Mouse (Mus musculus) thymus, postnatal 14 days (tissue): ENCODE results near the gene Ube2e3.

Source experiments
- DNase-seq: peaks from one replicate; pipeline ENCODE4 v3.0.0; 2021

The Ube2e3 gene

GRCm38 (mm10) chr2:78867726-78868510 lies at the start of gene Ube2e3:
Ube2e3 (plus strand) TSS chr2:78868124.
- no peak for DNase-seq

- no peak for DNase-seq
These were observed 38.0 kb upstream of the Ube2e3 start for GRCm38 (mm10) chr2:78829887-78830286.

GRCm38 (mm10) chr2:78841494-78842224 lies 26.3 kb upstream of the Ube2e3 start:
- no peak for DNase-seq

GRCm38 (mm10) chr2:78844365-78844764 lies 23.6 kb upstream of the Ube2e3 start:
- no peak for DNase-seq

GRCm38 (mm10) chr2:78845274-78845673 lies 22.6 kb upstream of the Ube2e3 start:
- DNase-seq = no peak

- no peak for DNase-seq
These were observed 22.2 kb upstream of the Ube2e3 start for GRCm38 (mm10) chr2:78845717-78846116.

- DNase-seq = no peak
These were observed 13.6 kb upstream of the Ube2e3 start for GRCm38 (mm10) chr2:78854315-78854714.

- no peak for DNase-seq
These were observed 9.3 kb upstream of the Ube2e3 start for GRCm38 (mm10) chr2:78858628-78859027.

- no peak for DNase-seq
These were observed 8.4 kb upstream of the Ube2e3 start for GRCm38 (mm10) chr2:78859266-78860087.

GRCm38 (mm10) chr2:78860088-78860372 lies 7.9 kb upstream of the Ube2e3 start:
- DNase-seq = no peak

GRCm38 (mm10) chr2:78864116-78864515 lies 3.8 kb upstream of the Ube2e3 start:
- no peak for DNase-seq

GRCm38 (mm10) chr2:78864866-78865265 lies 3.1 kb upstream of the Ube2e3 start:
- no peak for DNase-seq

GRCm38 (mm10) chr2:78868511-78868854 lies 559 bp downstream of the Ube2e3 start:
- peak; percentile 84 for DNase-seq

GRCm38 (mm10) chr2:78868951-78869720 lies 1.2 kb downstream of the Ube2e3 start:
- DNase-seq = peak; percentile 87

- peak; percentile 50 for DNase-seq
These were observed 2.0 kb downstream of the Ube2e3 start for GRCm38 (mm10) chr2:78869721-78870442.

GRCm38 (mm10) chr2:78870443-78871025 lies 2.6 kb downstream of the Ube2e3 start:
- peak; percentile 56 for DNase-seq

- peak; percentile 61 for DNase-seq
These were observed 4.3 kb downstream of the Ube2e3 start for GRCm38 (mm10) chr2:78871971-78872860.

GRCm38 (mm10) chr2:78873946-78874345 lies 6.0 kb downstream of the Ube2e3 start:
- DNase-seq = no peak

GRCm38 (mm10) chr2:78876002-78876401 lies 8.1 kb downstream of the Ube2e3 start:
- DNase-seq = no peak

GRCm38 (mm10) chr2:78882068-78882467 lies 14.1 kb downstream of the Ube2e3 start:
- no peak for DNase-seq
